Comparison of ENCODE assay signal across 21 mouse cellular contexts in the genomic region with DNA sequence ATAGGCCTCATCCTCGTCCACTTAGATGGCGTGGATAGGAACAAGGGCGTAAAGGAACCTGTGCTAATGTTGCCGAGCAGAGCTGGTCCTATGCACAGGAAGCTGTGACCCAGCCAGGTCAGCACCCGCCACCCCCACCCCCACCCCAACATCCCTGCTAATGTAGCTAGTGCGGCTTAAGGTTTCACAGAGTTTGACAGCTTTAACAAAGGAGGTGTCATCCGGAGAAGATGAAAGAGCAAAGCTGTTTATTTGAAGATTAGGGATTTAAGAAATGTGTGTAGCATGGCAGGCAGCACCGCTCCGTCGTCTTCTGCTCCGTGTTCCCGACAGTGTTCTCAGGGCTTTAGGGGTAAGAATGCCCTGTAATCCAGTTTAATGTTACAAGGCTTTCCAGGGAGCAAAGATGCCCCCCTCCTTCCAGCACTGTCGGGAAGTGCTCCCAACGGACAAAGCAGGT.
A peak's percentile ranks its signal among the peaks of the same experiment; 100 is the strongest.
DNase-seq lines count a peak whose midpoint lies in the region; ATAC-seq lines count a peak whose summit lies in the region.
"Had no signal": no experiment of that assay in that cellular context is flagged by ENCODE, and none has a peak within 500 bp of the region (broad histone marks: within the 10 kb centered on the region; RNA-seq: fewer than 3 reads in every experiment).

No protein-coding gene starts in this region.

- H3K27me3 ChIP-seq in heart, embryonic 12.5 days (replicated peaks) = peaks cover 19% of the 10 kb centered on the region
- no peaks in the 10 kb centered on the region for H3K27me3 ChIP-seq in embryonic facial prominence, embryonic 11.5 days (ENCODE audit: control insufficient read depth, insufficient read depth, low read length)
- no peaks in the 10 kb centered on the region for H3K27me3 ChIP-seq in midbrain, embryonic 14.5 days (ENCODE audit: control insufficient read depth, insufficient read depth, low read length)

- ATAC-seq in heart, embryonic 12.5 days (ENCODE audit: insufficient number of reproducible peaks, low FRiP score) = no peak
- 0 out of 2 replicates have a peak, but pooled peaks have one; percentile 3 for ATAC-seq in common myeloid progenitor, adult 5-6 weeks (replicated peaks; ENCODE audit: low read depth, poor library complexity, severe bottlenecking)
- 0 out of 2 replicates have a peak, but pooled peaks have one; percentile 20 for ATAC-seq in embryonic facial prominence, embryonic 11.5 days (replicated peaks; ENCODE audit: insufficient number of reproducible peaks, low FRiP score, low TSS enrichment, low read depth)
- peak; percentile 46; the same call in 1 of the 2 replicates for ATAC-seq in midbrain, embryonic 14.5 days (ENCODE audit: low FRiP score, low TSS enrichment)
- ATAC-seq: intestine, postnatal 0 days had no signal

- no peak overlapping the region for H3K4me3 ChIP-seq in heart, embryonic 12.5 days
- H3K4me3 ChIP-seq in embryonic facial prominence, embryonic 11.5 days (ENCODE audit: low read depth, low read length) = no peak overlapping the region
- H3K4me3 ChIP-seq in midbrain, embryonic 14.5 days (replicated peaks; ENCODE audit: low read depth, low read length) = no peak overlapping the region
- H3K4me3 ChIP-seq: hindbrain, embryonic 10.5 days; kidney, embryonic 15.5 days; liver, embryonic 13.5 days; megakaryocyte, embryonic 14.5 days; neural tube, embryonic 12.5 days had no signal

- no peaks in the 10 kb centered on the region for H3K36me3 ChIP-seq in heart, embryonic 12.5 days
- H3K36me3 ChIP-seq in embryonic facial prominence, embryonic 11.5 days (replicated peaks; ENCODE audit: control insufficient read depth, insufficient read depth, low read depth, low read length) = no peaks in the 10 kb centered on the region
- no peaks in the 10 kb centered on the region for H3K36me3 ChIP-seq in midbrain, embryonic 14.5 days (ENCODE audit: control insufficient read depth, insufficient read depth, low read length)
- H3K36me3 ChIP-seq: hindbrain, embryonic 10.5 days; kidney, embryonic 15.5 days; liver, embryonic 13.5 days; neural tube, embryonic 12.5 days had no signal

- H3K4me1 ChIP-seq in heart, embryonic 12.5 days (replicated peaks) = peaks cover 4% of the 10 kb centered on the region
- H3K4me1 ChIP-seq in embryonic facial prominence, embryonic 11.5 days (ENCODE audit: control insufficient read depth, insufficient read depth, low read length) = no peaks in the 10 kb centered on the region
- H3K4me1 ChIP-seq in midbrain, embryonic 14.5 days (ENCODE audit: control insufficient read depth, insufficient read depth, low read length) = peaks cover 11% of the 10 kb centered on the region

- no peak overlapping the region for H3K9ac ChIP-seq in heart, embryonic 12.5 days
- no peak overlapping the region for H3K9ac ChIP-seq in embryonic facial prominence, embryonic 11.5 days (replicated peaks; ENCODE audit: low read length)
- H3K9ac ChIP-seq in midbrain, embryonic 14.5 days (replicated peaks; ENCODE audit: low read length) = no peak overlapping the region
- H3K9ac ChIP-seq: kidney, embryonic 15.5 days; liver, embryonic 13.5 days; neural tube, embryonic 12.5 days had no signal

- intact Hi-C loops in heart, postnatal 10 days (cut with DNase I) = no loop called here

- 0 out of 2 replicates have a peak, but pooled peaks cover 4% of the 10 kb centered on the region for H3K9me3 ChIP-seq in heart, embryonic 12.5 days (replicated peaks)
- H3K9me3 ChIP-seq in embryonic facial prominence, embryonic 11.5 days (replicated peaks; ENCODE audit: control insufficient read depth, low read length) = no peaks in the 10 kb centered on the region
- no peaks in the 10 kb centered on the region for H3K9me3 ChIP-seq in midbrain, embryonic 14.5 days (ENCODE audit: control insufficient read depth, low read length)
- H3K9me3 ChIP-seq: hindbrain, embryonic 10.5 days; kidney, embryonic 15.5 days; liver, embryonic 13.5 days; neural tube, embryonic 12.5 days had no signal

- no peak for DNase-seq in heart, postnatal 10 days
- DNase-seq in embryonic facial prominence, embryonic 11.5 days (ENCODE audit: low spot score) = no peak
- peak; percentile 38 for DNase-seq in midbrain, embryonic 14.5 days
- DNase-seq in urinary bladder, postnatal 10 days (ENCODE audit: low spot score) = no peak
- DNase-seq in thymus, postnatal 10 days (ENCODE audit: low spot score in 2 of 2) = no peak
- no peak for DNase-seq in left cerebral cortex, adult 9 months (ENCODE audit: low spot score in 2 of 2)
- DNase-seq: adrenal gland, postnatal 25 days; cerebellum, adult 9-10 months; gastrocnemius, postnatal 25 days; kidney, postnatal 36 days; layer of hippocampus, adult 9-11 months; liver, embryonic 13.5 days; lung, adult 2 months; thymus, postnatal 25 days had no signal

- no peak overlapping the region for H3K27ac ChIP-seq in heart, embryonic 12.5 days (ENCODE audit: poor library complexity, severe bottlenecking)
- no peak overlapping the region for H3K27ac ChIP-seq in embryonic facial prominence, embryonic 11.5 days (replicated peaks; ENCODE audit: low read depth, low read length)
- no peak overlapping the region for H3K27ac ChIP-seq in midbrain, embryonic 14.5 days (replicated peaks; ENCODE audit: low read depth, low read length)
- H3K27ac ChIP-seq: hindbrain, embryonic 10.5 days; kidney, embryonic 15.5 days; liver, embryonic 13.5 days; neural tube, embryonic 12.5 days had no signal

- peak overlapping the region; percentile 25 for H3K4me2 ChIP-seq in heart, embryonic 12.5 days
- H3K4me2 ChIP-seq in embryonic facial prominence, embryonic 11.5 days (ENCODE audit: low read depth, low read length) = no peak overlapping the region
- H3K4me2 ChIP-seq in midbrain, embryonic 14.5 days (ENCODE audit: low read length) = peak overlapping the region; percentile 31
- H3K4me2 ChIP-seq: kidney, embryonic 15.5 days; liver, embryonic 13.5 days; neural tube, embryonic 12.5 days had no signal

- WGBS in heart, embryonic 12.5 days = 10% methylated on average over 14 of the region's 14 CpGs
- 9% methylated on average over 14 of the region's 14 CpGs for WGBS in embryonic facial prominence, embryonic 11.5 days
- 5% methylated on average over 14 of the region's 14 CpGs for WGBS in midbrain, embryonic 14.5 days
